Mouse (Mus musculus): ENCODE data around the gene Fam204a. TPM values are rescaled to one million over a fixed set of nuclear protein-coding genes. Genes with fewer than 3 reads are reported as not detected.

Gene Fam204a
- total RNA-seq (2021): 10 to 100 TPM; 19.3 to 20.8 TPM
- long read RNA-seq, experiment 1, transcript Fam204a-201 (8 exons, 2,035 nt): major isoform, 13 of 44 reads
- long read RNA-seq, experiment 1, partial matches to known transcripts: 1 of 44 reads
- long read RNA-seq, experiment 1, other reads (novel, unspliced or antisense): 28 of 44 reads
- long read RNA-seq, experiment 2, transcript Fam204a-201 (8 exons, 2,035 nt): major isoform, 7 of 41 reads
- long read RNA-seq, experiment 2, transcript Fam204a-206 (8 exons, 951 nt): major isoform, 7 of 41 reads
- long read RNA-seq, experiment 2, partial matches to known transcripts: 0 of 41 reads
- long read RNA-seq, experiment 2, other reads (novel, unspliced or antisense): 25 of 41 reads

GRCm38 (mm10) chr19:60225899-60226844 lies at the start of gene Fam204a:
TSS of gene Fam204a (minus strand) at chr19:60226701.
- peak; percentile 94 to 98 for DNase-seq
- intact Hi-C loops (cut with DNase I): no loop called here

GRCm38 (mm10) chr19:60265789-60266188 lies 39.3 kb upstream of the Fam204a start:
- intact Hi-C loops (cut with DNase I): no loop called here
- no peak for DNase-seq

- intact Hi-C loops (cut with DNase I): no loop called here
- no peak for DNase-seq
Measured at GRCm38 (mm10) chr19:60260689-60261088, 34.2 kb upstream of the Fam204a start.

DNA sequence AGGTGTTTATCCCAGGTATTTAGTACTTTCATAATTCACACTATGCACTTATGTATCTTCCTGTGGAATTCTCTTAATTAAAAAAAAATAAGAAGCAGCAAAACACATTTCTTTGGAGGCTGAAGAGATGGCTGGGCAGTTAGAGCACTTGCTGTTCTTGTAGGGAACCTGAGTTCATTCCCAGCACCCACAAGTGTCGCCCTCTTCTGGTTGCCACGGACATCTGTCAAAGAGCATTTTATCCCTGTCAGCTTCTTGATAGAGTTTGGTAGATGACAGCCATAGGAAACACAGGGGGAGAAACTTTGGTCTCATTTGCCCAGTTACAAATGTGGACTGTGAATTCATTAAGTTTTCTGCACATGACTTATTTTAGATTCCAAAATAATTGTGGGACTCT lies 25.5 kb upstream of the Fam204a start:
- intact Hi-C loops (cut with DNase I): no loop called here
- DNase-seq: no peak

DNA sequence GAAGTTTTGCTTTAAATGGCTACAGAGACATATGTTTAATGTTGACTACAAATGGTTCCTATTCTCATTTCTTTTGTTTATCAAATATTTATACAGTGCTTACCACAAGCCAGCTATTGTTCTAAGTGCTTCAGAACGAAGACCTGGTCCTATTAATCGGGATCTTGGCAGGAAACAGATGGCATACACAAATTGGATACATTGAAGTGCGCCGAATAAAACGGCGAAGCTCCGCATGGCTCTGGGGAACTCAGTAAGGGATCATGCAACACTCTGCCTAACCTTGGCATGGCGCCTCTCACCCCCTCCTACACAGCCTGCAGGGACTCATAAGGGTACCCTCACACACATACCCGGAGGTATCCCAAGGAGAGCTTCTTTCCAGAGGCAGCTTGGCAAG lies 24.7 kb upstream of the Fam204a start:
- DNase-seq: no peak
- intact Hi-C loops (cut with DNase I): no loop called here

DNA sequence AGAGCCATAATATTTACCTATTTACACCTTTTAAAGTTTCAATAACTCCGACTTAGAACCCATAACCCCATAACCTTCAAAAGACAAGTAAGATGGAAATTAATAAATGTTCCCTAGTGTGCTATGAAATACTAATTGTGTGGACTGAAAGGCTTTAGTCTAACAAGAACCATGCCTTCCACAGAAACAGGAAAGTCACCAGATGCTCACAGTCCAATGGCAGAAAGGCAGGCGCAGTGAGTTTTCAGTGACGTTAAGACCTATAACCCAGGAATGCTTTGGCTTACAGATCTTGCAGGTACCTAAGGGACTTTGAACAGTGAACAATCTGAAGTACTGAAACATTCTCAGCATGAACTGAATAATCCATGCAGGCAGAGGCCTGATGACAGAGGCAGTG lies 18.7 kb upstream of the Fam204a start:
- DNase-seq: no peak
- intact Hi-C loops (cut with DNase I): no loop called here

GRCm38 (mm10) chr19:60242620-60243019 lies 16.1 kb upstream of the Fam204a start:
- DNase-seq: no peak
- intact Hi-C loops (cut with DNase I): no loop called here

DNA sequence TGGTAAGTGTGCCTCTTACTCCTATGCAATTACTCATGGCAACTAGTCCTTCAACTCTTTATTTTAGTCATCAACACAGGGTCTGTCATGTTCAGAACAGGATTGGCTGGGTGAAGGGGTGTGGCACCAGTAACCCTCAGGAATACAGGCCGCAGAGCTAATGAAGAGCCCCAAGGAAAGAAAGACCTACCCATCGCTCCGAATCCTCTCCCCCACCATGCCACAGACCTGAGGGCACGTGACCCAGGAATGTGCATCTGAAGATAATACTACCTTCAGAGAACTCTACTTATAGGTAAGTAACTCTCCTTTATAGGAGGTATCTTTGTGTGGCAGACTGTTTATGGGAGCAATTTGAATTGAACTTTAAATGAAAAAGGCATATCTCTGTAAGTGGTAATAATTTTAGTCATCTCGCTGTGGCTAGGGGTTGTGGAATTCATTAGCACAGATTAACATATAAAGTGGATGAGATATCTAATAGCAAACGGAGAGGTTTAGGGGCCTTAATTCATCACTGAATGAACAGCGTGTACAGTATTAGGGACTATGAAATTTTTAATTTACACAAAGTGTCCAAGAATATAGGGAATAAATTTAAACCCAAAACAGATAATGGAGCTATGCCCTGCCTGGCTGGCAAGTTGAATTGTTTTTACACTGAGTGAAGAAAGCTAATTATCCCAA lies 15.6 kb upstream of the Fam204a start:
- no peak for DNase-seq
- intact Hi-C loops (cut with DNase I): no loop called here

- no peak for DNase-seq
- intact Hi-C loops (cut with DNase I): no loop called here
Measured at GRCm38 (mm10) chr19:60231542-60231941, 5.0 kb upstream of the Fam204a start.

- DNase-seq: no peak
- intact Hi-C loops (cut with DNase I): no loop called here
Measured at GRCm38 (mm10) chr19:60226845-60227235, 339 bp upstream of the Fam204a start.

DNA sequence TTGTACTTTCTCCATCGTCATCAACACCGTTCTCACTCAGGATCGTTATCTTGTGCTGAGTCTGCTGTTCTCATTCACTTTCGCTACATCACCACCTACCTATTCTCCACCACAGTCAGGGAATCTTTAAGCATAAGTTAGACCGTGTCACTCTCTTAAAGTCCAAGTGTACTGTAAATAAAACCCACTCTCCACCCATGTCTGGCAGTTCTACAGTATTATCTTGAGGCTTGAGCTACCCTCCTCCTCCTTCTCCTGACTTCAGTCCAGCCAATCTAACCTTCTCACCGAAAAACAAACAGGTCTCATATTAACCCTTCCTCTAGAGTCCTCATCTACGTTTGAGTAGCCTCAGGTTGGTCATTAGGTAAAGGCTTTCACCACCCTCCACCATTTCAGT lies 7.1 kb downstream of the Fam204a start:
- DNase-seq: no peak
- intact Hi-C loops (cut with DNase I): no loop called here

DNA sequence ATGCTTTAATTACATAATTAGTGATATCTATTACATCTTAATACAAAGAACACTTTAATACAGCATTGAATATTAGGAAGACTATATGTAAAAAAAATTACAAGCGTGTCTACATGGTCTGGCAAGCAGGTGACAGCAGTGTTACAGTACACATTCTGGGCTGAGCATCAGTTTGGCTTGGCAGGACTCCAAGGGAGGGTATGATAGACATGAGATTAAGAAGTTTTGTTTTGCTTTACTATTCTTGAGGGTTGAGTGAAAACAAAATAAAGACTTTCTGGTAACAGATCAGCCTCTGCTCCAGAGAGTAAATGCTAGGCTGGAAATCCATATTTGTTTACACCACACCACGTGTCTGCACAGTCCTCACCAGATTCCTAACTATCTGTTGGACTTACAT lies 8.5 kb downstream of the Fam204a start:
- intact Hi-C loops (cut with DNase I): no loop called here
- DNase-seq: peak in 1 of 2 experiments; percentile 3

DNA sequence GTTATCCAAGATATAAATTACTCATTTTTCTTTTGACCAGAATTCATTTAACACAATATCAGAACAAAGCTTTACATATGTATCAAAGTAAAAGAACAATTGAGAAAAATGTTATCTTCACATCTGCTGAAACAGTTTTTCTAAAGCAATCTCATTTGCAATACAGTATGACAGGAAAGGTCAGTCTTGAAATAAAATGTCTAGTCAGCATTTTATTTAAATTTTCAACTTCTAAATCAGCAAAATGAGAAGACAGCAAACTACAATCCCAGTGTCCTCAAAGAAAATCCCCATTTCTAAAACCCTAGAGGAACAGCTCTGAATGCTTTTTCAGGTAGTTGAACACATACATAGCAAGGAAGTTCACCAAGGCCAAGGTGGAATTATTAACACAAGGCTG lies 18.3 kb downstream of the Fam204a start:
- intact Hi-C loops (cut with DNase I): no loop called here
- DNase-seq: no peak

DNA sequence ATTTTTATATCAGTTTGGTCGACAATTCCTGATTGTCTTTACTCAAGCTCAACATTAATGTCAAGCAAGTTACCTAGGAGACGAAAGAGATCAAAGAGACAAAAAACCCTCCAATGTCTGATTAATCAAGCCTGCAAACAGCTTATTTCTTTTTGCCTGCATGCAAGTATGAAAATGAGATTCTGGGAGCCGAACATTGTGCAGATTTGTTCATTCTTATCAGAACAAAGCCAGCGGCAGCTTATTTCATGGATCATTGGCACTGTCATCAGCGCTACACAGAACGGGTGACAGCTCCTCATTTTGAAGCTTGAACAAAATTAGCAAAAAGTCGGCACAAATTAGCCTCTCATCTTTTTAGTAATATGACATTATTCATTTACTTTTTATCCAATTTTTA lies 22.3 kb downstream of the Fam204a start:
- intact Hi-C loops (cut with DNase I): no loop called here
- no peak for DNase-seq

- DNase-seq: no peak
- intact Hi-C loops (cut with DNase I): no loop called here
Measured at GRCm38 (mm10) chr19:60200294-60200693, 26.2 kb downstream of the Fam204a start.

DNA sequence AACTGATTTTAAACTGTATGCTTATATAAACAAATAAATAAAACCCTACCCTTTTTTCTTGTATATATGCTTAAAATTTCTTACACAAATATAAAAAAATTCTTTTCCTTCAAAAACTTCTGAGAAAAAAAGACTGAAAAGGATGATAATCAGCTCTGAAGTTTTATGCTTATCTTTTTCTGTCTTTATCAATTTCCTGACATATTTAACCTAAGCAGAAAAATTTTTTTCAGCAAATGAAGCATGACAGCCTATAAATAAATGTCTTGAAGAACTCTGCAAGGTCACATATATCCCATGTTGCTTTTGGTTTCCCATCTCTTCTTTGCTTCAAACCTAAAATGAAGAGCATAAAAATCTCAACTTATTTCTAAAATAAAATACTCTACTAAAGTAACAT lies 27.3 kb downstream of the Fam204a start:
- no peak for DNase-seq
- intact Hi-C loops (cut with DNase I): no loop called here

GRCm38 (mm10) chr19:60192790-60193189 lies 33.7 kb downstream of the Fam204a start:
- intact Hi-C loops (cut with DNase I): no loop called here
- no peak for DNase-seq

GRCm38 (mm10) chr19:60189206-60189605 lies 37.3 kb downstream of the Fam204a start:
- no peak for DNase-seq
- intact Hi-C loops (cut with DNase I): no loop called here

DNA sequence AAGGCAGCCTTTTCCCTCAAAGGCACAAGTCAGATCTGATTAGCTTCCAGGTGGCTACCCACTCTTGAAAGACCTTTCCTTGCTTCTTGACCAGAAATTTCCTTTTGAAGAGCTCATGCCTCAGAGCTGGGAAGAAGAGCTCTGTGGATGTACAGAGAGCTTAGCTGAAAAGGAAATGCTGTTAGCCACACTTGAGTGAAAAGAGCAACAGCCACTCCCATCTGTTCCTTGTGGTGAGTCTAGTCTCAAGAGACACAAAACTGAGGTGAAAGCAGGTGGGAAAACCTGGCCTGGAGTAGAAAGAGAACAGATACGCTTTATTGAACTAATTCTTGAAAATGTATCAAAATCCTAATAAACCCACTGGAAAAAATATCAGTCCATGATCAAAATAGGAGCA lies 43.6 kb downstream of the Fam204a start:
- intact Hi-C loops (cut with DNase I): no loop called here
- no peak for DNase-seq

- intact Hi-C loops (cut with DNase I): no loop called here
Measured at GRCm38 (mm10) chr19:60182171-60182570, 44.3 kb downstream of the Fam204a start.

More at GRCm38 (mm10) chr19:60182171-60182570, 44.3 kb downstream of the Fam204a start:
- DNase-seq: no peak

Data from heart, postnatal 14 days (tissue).